Mouse (Mus musculus) common myeloid progenitor, adult 5-6 weeks (primary cell): Measurements from ENCODE around the gene Gm10642. TPM values are rescaled to one million over a fixed set of nuclear protein-coding genes. Genes with fewer than 3 reads are reported as not detected.

Experiments used
- total RNA-seq: library from RNA; stranded (forward); fragments of 200-1000, 187-1606 nt; gene quantifications from 2 replicates; pipeline ENCODE4 v1.2.3, GENCODE M21; 2017

Gm10642 gene
- total RNA-seq, 1 experiment from 2014 or later, result not detected

Other genes starting within 250 kb of the Gm10642 start
- gene Ccnb2, start 234.7 kb upstream of the Gm10642 start, total RNA-seq, result 83.5 and 99.1 TPM in 2 replicates
- 31.3 and 38.7 TPM in 2 replicates for gene Rnf111, start 152.5 kb upstream of the Gm10642 start, total RNA-seq
- gene Sltm, start 113.5 kb upstream of the Gm10642 start, total RNA-seq, result 114 and 131 TPM in 2 replicates
- 12.0 and 15.4 TPM in 2 replicates for gene Mindy2, start 923 bp downstream of the Gm10642 start, total RNA-seq
- gene Adam10, start 22.7 kb downstream of the Gm10642 start, total RNA-seq, result 82.0 and 101 TPM in 2 replicates